Comparison of ENCODE assay signal across 17 mouse cellular contexts in genomic region chr13:23765172-23765513, GRCm38 (mm10). TPM values are rescaled to one million over a fixed set of nuclear protein-coding genes. Genes with fewer than 3 reads are reported as not detected.
DNase-seq lines count a peak whose midpoint lies in the region; ATAC-seq lines count a peak whose summit lies in the region.
"Had no signal": no experiment of that assay in that cellular context is flagged by ENCODE, and none has a peak within 500 bp of the region (broad histone marks: within the 10 kb centered on the region; RNA-seq: fewer than 3 reads in every experiment).

No protein-coding gene starts in this region.

- no peaks in the 10 kb centered on the region for H3K27me3 ChIP-seq in erythroblast, embryonic 14.5 days (ENCODE audit: control insufficient read depth)
- no peaks in the 10 kb centered on the region for H3K27me3 ChIP-seq in lung, embryonic 15.5 days
- no peaks in the 10 kb centered on the region for H3K27me3 ChIP-seq in embryonic facial prominence, embryonic 13.5 days
- no peaks in the 10 kb centered on the region for H3K27me3 ChIP-seq in liver, embryonic 16.5 days (ENCODE audit: control insufficient read depth, insufficient read depth, low read depth, low read length)
- H3K27me3 ChIP-seq: forebrain, embryonic 13.5 days; hindbrain, embryonic 13.5 days had no signal

- H3K4me2 ChIP-seq in lung, embryonic 15.5 days: peak overlapping the region; percentile 62; the same call in 1 of the 2 replicates
- peak overlapping the region; percentile 92; the same call in 1 of the 2 replicates for H3K4me2 ChIP-seq in embryonic facial prominence, embryonic 13.5 days
- peak overlapping the region; percentile 86 for H3K4me2 ChIP-seq in liver, embryonic 16.5 days (ENCODE audit: low read depth, low read length)

- H3K27ac ChIP-seq in lung, embryonic 15.5 days: no peak overlapping the region; the same call in 1 of the 2 replicates
- H3K27ac ChIP-seq in embryonic facial prominence, embryonic 13.5 days: 0 out of 2 replicates have a peak overlapping the region, but pooled peaks have one; percentile 5
- peak overlapping the region; percentile 96 for H3K27ac ChIP-seq in liver, embryonic 16.5 days (ENCODE audit: low read length)
- H3K27ac ChIP-seq: forebrain, embryonic 13.5 days; hindbrain, embryonic 13.5 days; left cerebral cortex, adult 2 months had no signal

- DNase-seq in lung, postnatal 14 days: no peak
- no peak for DNase-seq in thymus, postnatal 14 days
- no peak for DNase-seq in adipocyte (ENCODE audit: low spot score)
- DNase-seq: kidney, adult 2 months; lung, adult 2 months had no signal

- H3K4me1 ChIP-seq in erythroblast, embryonic 14.5 days (ENCODE audit: control insufficient read depth): peaks cover 81% of the 10 kb centered on the region
- H3K4me1 ChIP-seq in lung, embryonic 15.5 days: peaks cover 19% of the 10 kb centered on the region
- H3K4me1 ChIP-seq in embryonic facial prominence, embryonic 13.5 days: peaks cover 13% of the 10 kb centered on the region
- H3K4me1 ChIP-seq in liver, embryonic 16.5 days (ENCODE audit: control insufficient read depth, low read depth, low read length): peaks cover 30% of the 10 kb centered on the region

- ATAC-seq in erythroblast, adult 5-6 weeks (replicated peaks; ENCODE audit: low FRiP score, poor library complexity, severe bottlenecking): no peak
- no peak for ATAC-seq in lung, embryonic 15.5 days (ENCODE audit: borderline replicate concordance, extremely low read depth, low FRiP score, low TSS enrichment)
- no peak for ATAC-seq in embryonic facial prominence, embryonic 13.5 days (ENCODE audit: insufficient number of reproducible peaks, insufficient read depth, low FRiP score, low TSS enrichment, low read depth)
- no peak for ATAC-seq in liver, embryonic 16.5 days (ENCODE audit: low read depth)
- ATAC-seq: forebrain, embryonic 13.5 days had no signal

- H3K9me3 ChIP-seq in erythroblast, embryonic 14.5 days (ENCODE audit: control insufficient read depth, low read length): no peaks in the 10 kb centered on the region
- H3K9me3 ChIP-seq in lung, embryonic 15.5 days: no peaks in the 10 kb centered on the region
- no peaks in the 10 kb centered on the region for H3K9me3 ChIP-seq in embryonic facial prominence, embryonic 13.5 days
- no peaks in the 10 kb centered on the region for H3K9me3 ChIP-seq in liver, embryonic 16.5 days (replicated peaks; ENCODE audit: control insufficient read depth, low read length)
- H3K9me3 ChIP-seq: forebrain, embryonic 13.5 days; G1E; hindbrain, embryonic 13.5 days had no signal

- WGBS in lung, embryonic 15.5 days: 39% methylated on average over 1 of the region's 1 CpGs
- WGBS in embryonic facial prominence, embryonic 13.5 days: 70% methylated on average over 1 of the region's 1 CpGs
- WGBS in liver, embryonic 16.5 days (ENCODE audit: insufficient replicate concordance): 15% methylated on average over 1 of the region's 1 CpGs

- peak overlapping the region; percentile 80 for H3K4me3 ChIP-seq in erythroblast, embryonic 14.5 days (replicated peaks)
- no peak overlapping the region for H3K4me3 ChIP-seq in lung, embryonic 15.5 days
- no peak overlapping the region for H3K4me3 ChIP-seq in embryonic facial prominence, embryonic 13.5 days
- peak overlapping the region; percentile 67 for H3K4me3 ChIP-seq in liver, embryonic 16.5 days (ENCODE audit: low read depth, low read length)
- H3K4me3 ChIP-seq: left cerebral cortex, adult 2 months had no signal

- H3K9ac ChIP-seq in lung, embryonic 15.5 days: no peak overlapping the region
- no peak overlapping the region for H3K9ac ChIP-seq in embryonic facial prominence, embryonic 13.5 days
- H3K9ac ChIP-seq in liver, embryonic 16.5 days (ENCODE audit: low read depth, low read length): peak overlapping the region; percentile 79
- H3K9ac ChIP-seq: forebrain, embryonic 13.5 days; hindbrain, embryonic 13.5 days had no signal

- H3K36me3 ChIP-seq in erythroblast, embryonic 14.5 days (ENCODE audit: control insufficient read depth): peaks cover 5% of the 10 kb centered on the region; the same call in 1 of the 2 replicates
- no peaks in the 10 kb centered on the region for H3K36me3 ChIP-seq in lung, embryonic 15.5 days
- no peaks in the 10 kb centered on the region for H3K36me3 ChIP-seq in embryonic facial prominence, embryonic 13.5 days
- no peaks in the 10 kb centered on the region for H3K36me3 ChIP-seq in liver, embryonic 16.5 days (ENCODE audit: control insufficient read depth, insufficient read depth)
- H3K36me3 ChIP-seq: G1E; hindbrain, embryonic 13.5 days had no signal

RNA-seq across cellular contexts. Expression of gene Hist1h1a, which starts 1.7 kb away (rescaled TPM):
- polyA plus RNA-seq in erythroblast, embryonic 14.5 days (2012): 1.4 TPM in 2 replicates
- 106 and 128 TPM in 2 replicates for total RNA-seq in erythroblast, adult 5-6 weeks (2015; ENCODE audit: low replicate concordance)
- total RNA-seq in erythroblast, adult 5-6 weeks (2017; ENCODE audit: low replicate concordance): 1,089 and 2,054 TPM in 2 replicates
- 3.3 and 3.9 TPM in 2 replicates for polyA plus RNA-seq in lung, embryonic 15.5 days (2015; fragmentation: Nextera tagmentation; extraction: Ambion mirVana)
- polyA plus RNA-seq in embryonic facial prominence, embryonic 13.5 days (2015; fragmentation: Nextera tagmentation; extraction: Ambion mirVana): 4.5 and 5.9 TPM in 2 replicates
- polyA plus RNA-seq in liver, embryonic 16.5 days (2015; fragmentation: Nextera tagmentation; extraction: Ambion mirVana): 2.5 and 3.5 TPM in 2 replicates
- polyA plus RNA-seq: lung, adult 2 months had no signal

RNA-seq across cellular contexts. Expression of gene Hist1h3a, which starts 3.0 kb away (rescaled TPM):
- 1.5 and 4.0 TPM in 2 replicates for polyA plus RNA-seq in erythroblast, embryonic 14.5 days (2012)
- 26.3 and 29.6 TPM in 2 replicates for total RNA-seq in erythroblast, adult 5-6 weeks (2015; ENCODE audit: low replicate concordance)
- 171 and 175 TPM in 2 replicates for total RNA-seq in erythroblast, adult 5-6 weeks (2017; ENCODE audit: low replicate concordance)
- polyA plus RNA-seq in lung, embryonic 15.5 days (2015; fragmentation: Nextera tagmentation; extraction: Ambion mirVana): 8.3 and 8.5 TPM in 2 replicates
- polyA plus RNA-seq in embryonic facial prominence, embryonic 13.5 days (2015; fragmentation: Nextera tagmentation; extraction: Ambion mirVana): 5.8 and 8.6 TPM in 2 replicates
- 4.6 and 6.8 TPM in 2 replicates for polyA plus RNA-seq in liver, embryonic 16.5 days (2015; fragmentation: Nextera tagmentation; extraction: Ambion mirVana)

RNA-seq across cellular contexts. Expression of gene Hist1h4a, which starts 4.1 kb away (rescaled TPM):
- polyA plus RNA-seq in erythroblast, embryonic 14.5 days (2012): 10.2 and 21.5 TPM in 2 replicates
- 15.4 and 15.7 TPM in 2 replicates for total RNA-seq in erythroblast, adult 5-6 weeks (2015; ENCODE audit: low replicate concordance)
- 211 and 254 TPM in 2 replicates for total RNA-seq in erythroblast, adult 5-6 weeks (2017; ENCODE audit: low replicate concordance)
- polyA plus RNA-seq in lung, embryonic 15.5 days (2015; fragmentation: Nextera tagmentation; extraction: Ambion mirVana): 0.69 TPM in 1 of 2 replicates, not detected in the other
- polyA plus RNA-seq in embryonic facial prominence, embryonic 13.5 days (2015; fragmentation: Nextera tagmentation; extraction: Ambion mirVana): not detected in 2 replicates
- 0.48 TPM in 1 of 2 replicates, not detected in the other for polyA plus RNA-seq in liver, embryonic 16.5 days (2015; fragmentation: Nextera tagmentation; extraction: Ambion mirVana)
- polyA plus RNA-seq: heart, embryonic 14.5 days; hindbrain, embryonic 13.5 days had no signal

RNA-seq across cellular contexts. Expression of gene Trim38, which starts 4.6 kb away (rescaled TPM):
- not detected in 2 replicates for polyA plus RNA-seq in erythroblast, embryonic 14.5 days (2012)
- not detected in 2 replicates for total RNA-seq in erythroblast, adult 5-6 weeks (2015; ENCODE audit: low replicate concordance)
- not detected in 2 replicates for total RNA-seq in erythroblast, adult 5-6 weeks (2017; ENCODE audit: low replicate concordance)
- polyA plus RNA-seq in lung, embryonic 15.5 days (2015; fragmentation: Nextera tagmentation; extraction: Ambion mirVana): not detected in 2 replicates
- polyA plus RNA-seq in embryonic facial prominence, embryonic 13.5 days (2015; fragmentation: Nextera tagmentation; extraction: Ambion mirVana): not detected in 2 replicates
- polyA plus RNA-seq in liver, embryonic 16.5 days (2015; fragmentation: Nextera tagmentation; extraction: Ambion mirVana): not detected in 2 replicates
- total RNA-seq: gastrocnemius, adult 8-10 months; layer of hippocampus, adult 18-20 months; left cerebral cortex, adult 2 months had no signal
- polyA plus RNA-seq: G1E; heart, embryonic 14.5 days; hindbrain, embryonic 13.5 days; lung, adult 2 months had no signal

RNA-seq across cellular contexts. Expression of gene Hist1h4b, which starts 8.3 kb away (rescaled TPM):
- polyA plus RNA-seq in erythroblast, embryonic 14.5 days (2012): 4.5 and 11.8 TPM in 2 replicates
- 50.5 and 52.2 TPM in 2 replicates for total RNA-seq in erythroblast, adult 5-6 weeks (2015; ENCODE audit: low replicate concordance)
- 150 and 446 TPM in 2 replicates for total RNA-seq in erythroblast, adult 5-6 weeks (2017; ENCODE audit: low replicate concordance)
- 5.8 and 7.5 TPM in 2 replicates for polyA plus RNA-seq in lung, embryonic 15.5 days (2015; fragmentation: Nextera tagmentation; extraction: Ambion mirVana)
- polyA plus RNA-seq in embryonic facial prominence, embryonic 13.5 days (2015; fragmentation: Nextera tagmentation; extraction: Ambion mirVana): 7.6 and 9.2 TPM in 2 replicates
- 3.5 and 5.4 TPM in 2 replicates for polyA plus RNA-seq in liver, embryonic 16.5 days (2015; fragmentation: Nextera tagmentation; extraction: Ambion mirVana)

Comparison
In these comparisons a context has a peak if more than half of its experiments do, and no peak if none do; other contexts are left out.
1. H3K4me3 ChIP-seq: peak in erythroblast, embryonic 14.5 days (single experiment) and liver, embryonic 16.5 days (single experiment); none in lung, embryonic 15.5 days (single experiment) and embryonic facial prominence, embryonic 13.5 days (single experiment).
2. Peak in every context shown above with its lines, with median percentiles within 50 percentile points of each other: H3K4me2 ChIP-seq.